Mouse (Mus musculus): Measurements from ENCODE around the gene Smg9. TPM values are rescaled to one million over a fixed set of nuclear protein-coding genes. Genes with fewer than 3 reads are reported as not detected.

Smg9 gene
- polyA plus RNA-seq, 1 experiment from 2014 or later, result 20.6 TPM

- Histone ChIP-seq H3K4me1 (replicated peaks; ENCODE audit: insufficient read depth, low read length) (peaks cover 7% of the 10 kb centered on the region; the same call in 1 of the 2 replicates), H3K36me3 (ENCODE audit: insufficient read depth, low read length) (no peaks in the 10 kb centered on the region), H3K27ac (peak overlapping the region; percentile 25; the same call in 1 of the 2 replicates), H3K9ac (ENCODE audit: low read depth, low read length) (no peak overlapping the region), H3K4me3 (replicated peaks; ENCODE audit: low read depth, low read length) (no peak overlapping the region), H3K4me2 (ENCODE audit: low read length) (no peak overlapping the region), H3K27me3 (ENCODE audit: insufficient read depth, low read length) (no peaks in the 10 kb centered on the region), H3K9me3 (replicated peaks; ENCODE audit: low read length) (no peaks in the 10 kb centered on the region)
- no peak for TF ChIP-seq CTCF (IDR thresholded peaks at IDR 0.05; ENCODE audit: low read depth)
- ATAC-seq (replicated peaks; ENCODE audit: low FRiP score, low read depth), result no peak
- WGBS, result 40% methylated on average over 20 of the region's 20 CpGs
- DNase-seq (ENCODE audit: low spot score), result no peak
Measured at GRCm38 (mm10) chr7:24373538-24374379, 25.7 kb upstream of the Smg9 start.

GRCm38 (mm10) chr7:24376456-24376855 lies 23.0 kb upstream of the Smg9 start:
- H3K4me1 ChIP-seq (replicated peaks; ENCODE audit: insufficient read depth, low read length), result peaks cover 7% of the 10 kb centered on the region; the same call in 1 of the 2 replicates
- TF ChIP-seq CTCF (IDR thresholded peaks at IDR 0.05; ENCODE audit: low read depth), result no peak
- no peaks in the 10 kb centered on the region for H3K9me3 ChIP-seq (replicated peaks; ENCODE audit: low read length)
- no peak overlapping the region for H3K4me2 ChIP-seq (ENCODE audit: low read length)
- no peak overlapping the region for H3K4me3 ChIP-seq (replicated peaks; ENCODE audit: low read depth, low read length)
- DNase-seq (ENCODE audit: low spot score) (no peak), ATAC-seq (replicated peaks; ENCODE audit: low FRiP score, low read depth) (no peak)
- no peak overlapping the region for H3K27ac ChIP-seq
- no peaks in the 10 kb centered on the region for H3K27me3 ChIP-seq (ENCODE audit: insufficient read depth, low read length)
- WGBS, result 86% methylated on average over 8 of the region's 8 CpGs
- H3K9ac ChIP-seq (ENCODE audit: low read depth, low read length), result no peak overlapping the region
- no peaks in the 10 kb centered on the region for H3K36me3 ChIP-seq (ENCODE audit: insufficient read depth, low read length)

GRCm38 (mm10) chr7:24377091-24377865 lies 22.1 kb upstream of the Smg9 start:
- Histone ChIP-seq H3K27ac (no peak overlapping the region), H3K4me1 (replicated peaks; ENCODE audit: insufficient read depth, low read length) (peaks cover 7% of the 10 kb centered on the region; the same call in 1 of the 2 replicates), H3K4me3 (replicated peaks; ENCODE audit: low read depth, low read length) (peak overlapping the region; percentile 14; the same call in 1 of the 2 replicates), H3K27me3 (ENCODE audit: insufficient read depth, low read length) (no peaks in the 10 kb centered on the region), H3K36me3 (ENCODE audit: insufficient read depth, low read length) (no peaks in the 10 kb centered on the region), H3K4me2 (ENCODE audit: low read length) (peak overlapping the region; percentile 53), H3K9ac (ENCODE audit: low read depth, low read length) (0 out of 2 replicates have a peak overlapping the region, but pooled peaks have one; percentile 13), H3K9me3 (replicated peaks; ENCODE audit: low read length) (no peaks in the 10 kb centered on the region)
- DNase-seq (ENCODE audit: low spot score) (peak; percentile 31), ATAC-seq (replicated peaks; ENCODE audit: low FRiP score, low read depth) (0 out of 2 replicates have a peak, but pooled peaks have one; percentile 19)
- peak; percentile 58 for TF ChIP-seq CTCF (IDR thresholded peaks at IDR 0.05; ENCODE audit: low read depth)
- whole genome bisulfite sequencing, result 6% methylated on average over 49 of the region's 49 CpGs

GRCm38 (mm10) chr7:24378049-24378701 lies 21.2 kb upstream of the Smg9 start:
- Histone ChIP-seq H3K27me3 (ENCODE audit: insufficient read depth, low read length) (no peaks in the 10 kb centered on the region), H3K4me1 (replicated peaks; ENCODE audit: insufficient read depth, low read length) (peaks cover 7% of the 10 kb centered on the region; the same call in 1 of the 2 replicates), H3K9ac (ENCODE audit: low read depth, low read length) (no peak overlapping the region), H3K27ac (no peak overlapping the region), H3K4me3 (replicated peaks; ENCODE audit: low read depth, low read length) (no peak overlapping the region), H3K9me3 (replicated peaks; ENCODE audit: low read length) (no peaks in the 10 kb centered on the region), H3K36me3 (ENCODE audit: insufficient read depth, low read length) (no peaks in the 10 kb centered on the region), H3K4me2 (ENCODE audit: low read length) (no peak overlapping the region)
- no peak for DNase-seq (ENCODE audit: low spot score)
- ATAC-seq (replicated peaks; ENCODE audit: low FRiP score, low read depth), result no peak
- WGBS, result 67% methylated on average over 10 of the region's 10 CpGs
- no peak for TF ChIP-seq CTCF (IDR thresholded peaks at IDR 0.05; ENCODE audit: low read depth)

GRCm38 (mm10) chr7:24379934-24380333 lies 19.5 kb upstream of the Smg9 start:
- 30% methylated on average over 7 of the region's 7 CpGs for WGBS
- peaks cover 7% of the 10 kb centered on the region; the same call in 1 of the 2 replicates for H3K4me1 ChIP-seq (replicated peaks; ENCODE audit: insufficient read depth, low read length)
- no peak overlapping the region for H3K4me3 ChIP-seq (replicated peaks; ENCODE audit: low read depth, low read length)
- no peak overlapping the region for H3K4me2 ChIP-seq (ENCODE audit: low read length)
- no peaks in the 10 kb centered on the region for H3K27me3 ChIP-seq (ENCODE audit: insufficient read depth, low read length)
- H3K9ac ChIP-seq (ENCODE audit: low read depth, low read length), result no peak overlapping the region
- ATAC-seq (replicated peaks; ENCODE audit: low FRiP score, low read depth) (no peak), DNase-seq (ENCODE audit: low spot score) (peak; percentile 59)
- TF ChIP-seq CTCF (IDR thresholded peaks at IDR 0.05; ENCODE audit: low read depth), result no peak
- no peak overlapping the region for H3K27ac ChIP-seq
- no peaks in the 10 kb centered on the region for H3K9me3 ChIP-seq (replicated peaks; ENCODE audit: low read length)
- no peaks in the 10 kb centered on the region for H3K36me3 ChIP-seq (ENCODE audit: insufficient read depth, low read length)

- H3K27ac ChIP-seq, result no peak overlapping the region
- H3K4me3 ChIP-seq (replicated peaks; ENCODE audit: low read depth, low read length), result no peak overlapping the region
- TF ChIP-seq CTCF (IDR thresholded peaks at IDR 0.05; ENCODE audit: low read depth), result no peak
- H3K4me1 ChIP-seq (replicated peaks; ENCODE audit: insufficient read depth, low read length), result peaks cover 7% of the 10 kb centered on the region; the same call in 1 of the 2 replicates
- DNase-seq (ENCODE audit: low spot score) (no peak), ATAC-seq (replicated peaks; ENCODE audit: low FRiP score, low read depth) (no peak)
- no peak overlapping the region for H3K4me2 ChIP-seq (ENCODE audit: low read length)
- H3K36me3 ChIP-seq (ENCODE audit: insufficient read depth, low read length), result no peaks in the 10 kb centered on the region
- H3K27me3 ChIP-seq (ENCODE audit: insufficient read depth, low read length), result no peaks in the 10 kb centered on the region
- H3K9me3 ChIP-seq (replicated peaks; ENCODE audit: low read length), result no peaks in the 10 kb centered on the region
- WGBS, result 45% methylated on average over 2 of the region's 2 CpGs
- no peak overlapping the region for H3K9ac ChIP-seq (ENCODE audit: low read depth, low read length)
Measured at GRCm38 (mm10) chr7:24380370-24380769, 19.0 kb upstream of the Smg9 start.

All from kidney, postnatal 0 days (tissue).